Mouse (Mus musculus) forebrain, embryonic 14.5 days (tissue): ENCODE data around the gene Odf3l2. TPM values are rescaled to one million over a fixed set of nuclear protein-coding genes. Genes with fewer than 3 reads are reported as not detected.

Experiments
- ATAC-seq: fragments of 200-750 bp; cut with Nextera tagmentation; 2 replicates; pipeline ENCODE4 v1.8.0; 2017; ENCODE audit warnings: mild to moderate bottlenecking, moderate library complexity
- DNase-seq: peaks from one replicate; pipeline ENCODE4 v3.0.0-alpha.2; 2015; ENCODE audit warnings: low spot score
- H3K27ac ChIP-seq: fragments of 300-500 bp; sonication (generic); 2 replicates; pipeline ENCODE4 v1.5.1; 2014; ENCODE audit warnings: low read depth, mild to moderate bottlenecking, control low read depth, low read length, moderate library complexity
- H3K27me3 ChIP-seq: fragments of 300-500 bp; sonication (generic); replicated peaks from 2 replicates; pipeline ENCODE4 v1.6.1; 2014; ENCODE audit warnings: low read length, control low read depth, mixed read lengths; ENCODE audit not compliant: control insufficient read depth, insufficient read depth
- H3K36me3 ChIP-seq: fragments of 300-500 bp; sonication (generic); 2 replicates; pipeline ENCODE4 v1.6.1; 2014; ENCODE audit warnings: low read length, control low read depth; ENCODE audit not compliant: control insufficient read depth, insufficient read depth
- H3K4me1 ChIP-seq: fragments of 300-500 bp; sonication (generic); 2 replicates; pipeline ENCODE4 v1.6.1; 2014; ENCODE audit warnings: antibody characterized with exemption, low read length, control low read depth; ENCODE audit not compliant: control insufficient read depth, insufficient read depth
- H3K4me2 ChIP-seq: fragments of 300-500 bp; sonication (generic); 2 replicates; pipeline ENCODE4 v1.6.1; 2014; ENCODE audit warnings: mild to moderate bottlenecking, control low read depth, low read length
- H3K4me3 ChIP-seq: fragments of 300-500 bp; sonication (generic); 2 replicates; pipeline ENCODE4 v1.5.1; 2014; ENCODE audit warnings: low read depth, low read length, control low read depth
- H3K9ac ChIP-seq: fragments of 300-500 bp; sonication (generic); 2 replicates; pipeline ENCODE4 v1.6.1; 2014; ENCODE audit warnings: mild to moderate bottlenecking, low read length, control low read depth, moderate library complexity
- H3K9me3 ChIP-seq: fragments of 300-500 bp; sonication (generic); replicated peaks from 2 replicates; pipeline ENCODE4 v1.6.1; 2016; ENCODE audit warnings: low read length, control low read depth, mixed read lengths; ENCODE audit not compliant: control insufficient read depth
- WGBS: fragments of 180-500 bp; shearing (Covaris S2); extraction: QIAGEN DNeasy Blood & Tissue Kit; methylation state at CpG from one replicate; pipeline ENCODE4 v1.1.7; 2014; 5-methylcytosine and 5-hydroxymethylcytosine counted together
- polyA plus RNA-seq: library from polyadenylated mRNA; unstranded; fragments of >200 nt; fragmentation: Nextera tagmentation; extraction: Ambion mirVana; gene quantifications from 2 replicates; pipeline ENCODE4 v1.2.1, GENCODE M21; 2014

The Odf3l2 gene
- 0.14 and 0.17 TPM in 2 replicates for polyA plus RNA-seq

DNA sequence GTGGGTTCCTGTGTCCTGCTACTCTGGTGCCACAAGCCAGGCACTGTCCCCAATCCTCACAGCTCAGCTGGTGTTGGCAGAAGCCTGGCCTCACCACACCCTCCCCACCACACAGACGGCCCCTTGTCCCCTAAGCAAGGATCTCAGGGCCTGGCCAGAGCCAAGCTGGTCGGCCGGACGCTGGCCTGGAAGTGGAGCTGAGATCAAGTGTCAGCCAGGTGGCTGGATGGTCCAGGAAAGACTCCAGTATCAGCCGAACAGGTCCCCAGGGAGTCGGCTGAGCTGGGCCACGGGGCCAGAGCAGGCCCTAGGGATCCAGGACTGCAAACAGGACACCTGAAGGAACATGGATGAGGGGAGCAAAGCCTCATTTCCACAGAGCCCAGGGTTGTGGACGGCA is at the start of gene Odf3l2:
TSS of gene Odf3l2 (minus strand) at position 28 of the 400 bp plus-strand sequence.
- 77% methylated on average over 8 of the region's 8 CpGs for WGBS
- DNase-seq: no peak
- Histone ChIP-seq H3K27ac (no peak within 1 kb of the TSS), H3K9me3 (no peaks in the 10 kb centered on the region), H3K4me2 (no peak within 1 kb of the TSS), H3K36me3 (no peaks in the 10 kb centered on the region), H3K27me3 (no peaks in the 10 kb centered on the region), H3K4me3 (no peak within 1 kb of the TSS), H3K4me1 (no peaks in the 10 kb centered on the region), H3K9ac (no peak within 1 kb of the TSS)
- no peak for ATAC-seq

DNA sequence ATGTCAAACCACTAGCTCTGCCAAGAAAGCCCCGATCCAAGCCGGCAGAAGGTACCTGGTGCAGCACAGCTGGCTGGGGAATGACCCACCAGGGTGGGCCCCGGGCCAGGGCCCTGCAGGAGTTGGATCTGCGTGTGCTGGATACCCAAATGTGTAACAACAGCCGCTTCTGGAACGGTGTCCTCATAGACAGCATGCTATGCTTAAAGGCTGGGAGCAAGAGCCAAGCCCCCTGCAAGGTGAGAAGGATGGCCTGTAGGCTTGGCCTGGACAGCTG is 48.8 kb upstream of the Odf3l2 start:
- Histone ChIP-seq H3K27me3 (no peaks in the 10 kb centered on the region), H3K4me3 (no peak overlapping the region), H3K36me3 (peaks cover 4% of the 10 kb centered on the region), H3K4me2 (no peak overlapping the region), H3K27ac (no peak overlapping the region), H3K4me1 (no peaks in the 10 kb centered on the region), H3K9me3 (no peaks in the 10 kb centered on the region), H3K9ac (no peak overlapping the region)
- no peak for ATAC-seq
- 84% methylated on average over 6 of the region's 6 CpGs for WGBS
- no peak for DNase-seq

- DNase-seq (no peak), ATAC-seq (no peak)
- 79% methylated on average over 12 of the region's 12 CpGs for WGBS
- Histone ChIP-seq H3K27me3 (no peaks in the 10 kb centered on the region), H3K27ac (no peak overlapping the region), H3K9me3 (no peaks in the 10 kb centered on the region), H3K4me2 (no peak overlapping the region), H3K4me1 (no peaks in the 10 kb centered on the region), H3K9ac (no peak overlapping the region), H3K4me3 (no peak overlapping the region), H3K36me3 (peaks cover 9% of the 10 kb centered on the region)
Observed at GRCm38 (mm10) chr10:79693580-79694378, 48.2 kb upstream of the Odf3l2 start.

- DNase-seq (no peak), ATAC-seq (no peak)
- H3K27ac ChIP-seq: no peak overlapping the region
- H3K36me3 ChIP-seq: peaks cover 26% of the 10 kb centered on the region
- no peaks in the 10 kb centered on the region for H3K9me3 ChIP-seq
- WGBS: 95% methylated on average over 2 of the region's 2 CpGs
- H3K4me2 ChIP-seq: no peak overlapping the region
- H3K27me3 ChIP-seq: no peaks in the 10 kb centered on the region
- H3K4me1 ChIP-seq: no peaks in the 10 kb centered on the region
- H3K4me3 ChIP-seq: no peak overlapping the region
- no peak overlapping the region for H3K9ac ChIP-seq
Observed at GRCm38 (mm10) chr10:79691986-79692548, 46.5 kb upstream of the Odf3l2 start.

DNA sequence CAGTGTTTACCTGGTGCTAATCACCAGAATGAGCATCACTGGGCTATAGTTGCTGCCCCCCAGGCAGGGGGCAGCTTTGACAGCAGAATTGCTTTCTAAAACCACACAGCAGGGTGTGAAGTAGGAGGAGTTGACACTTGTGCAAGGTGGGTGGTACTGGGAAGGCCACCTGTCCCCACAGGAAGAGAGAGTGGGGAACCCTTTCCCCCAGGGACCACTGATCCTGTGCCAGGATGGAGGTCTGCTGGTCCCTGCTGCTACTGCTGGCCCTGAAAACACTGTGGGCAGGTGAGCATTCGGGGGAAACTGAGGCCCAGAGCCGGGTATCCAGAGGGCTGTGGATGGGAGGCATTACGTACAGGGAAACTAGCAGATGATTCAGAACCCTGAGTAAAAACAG is 43.6 kb upstream of the Odf3l2 start:
- 100% methylated on average over 3 of the region's 3 CpGs for WGBS
- Histone ChIP-seq H3K9me3 (no peaks in the 10 kb centered on the region), H3K36me3 (peaks cover 55% of the 10 kb centered on the region), H3K4me1 (no peaks in the 10 kb centered on the region), H3K4me2 (no peak overlapping the region), H3K9ac (no peak overlapping the region), H3K27me3 (no peaks in the 10 kb centered on the region), H3K4me3 (no peak overlapping the region), H3K27ac (no peak overlapping the region)
- ATAC-seq (no peak), DNase-seq (no peak)

- no peak within 1 kb of the TSS for H3K4me3 ChIP-seq
- no peak within 1 kb of the TSS for H3K27ac ChIP-seq
- ATAC-seq (no peak), DNase-seq (no peak)
- H3K4me1 ChIP-seq: peaks cover under 1% of the 10 kb centered on the region
- H3K36me3 ChIP-seq: peaks cover 56% of the 10 kb centered on the region
- no peak within 1 kb of the TSS for H3K4me2 ChIP-seq
- H3K27me3 ChIP-seq: no peaks in the 10 kb centered on the region
- no peak within 1 kb of the TSS for H3K9ac ChIP-seq
- 83% methylated on average over 4 of the region's 4 CpGs for WGBS
- no peaks in the 10 kb centered on the region for H3K9me3 ChIP-seq
Observed at GRCm38 (mm10) chr10:79688720-79689119, 43.2 kb upstream of the Odf3l2 start, which contains the start of gene Gzmm. Gene Gzmm, plus strand, starts transcription at chr10:79689020.

- Histone ChIP-seq H3K36me3 (peaks cover 56% of the 10 kb centered on the region), H3K9me3 (no peaks in the 10 kb centered on the region)
- no peak for DNase-seq
Observed at GRCm38 (mm10) chr10:79687513-79687912, 42.0 kb upstream of the Odf3l2 start.

GRCm38 (mm10) chr10:79686691-79687090 is 41.2 kb upstream of the Odf3l2 start:
- WGBS: 100% methylated on average over 1 of the region's 1 CpGs
- no peak overlapping the region for H3K9ac ChIP-seq
- H3K36me3 ChIP-seq: peaks cover 56% of the 10 kb centered on the region
- no peak overlapping the region for H3K4me3 ChIP-seq
- peaks cover 10% of the 10 kb centered on the region for H3K4me1 ChIP-seq
- no peak overlapping the region for H3K27ac ChIP-seq
- no peaks in the 10 kb centered on the region for H3K27me3 ChIP-seq
- H3K4me2 ChIP-seq: no peak overlapping the region
- no peaks in the 10 kb centered on the region for H3K9me3 ChIP-seq
- DNase-seq (no peak), ATAC-seq (no peak)

More at GRCm38 (mm10) chr10:79687513-79687912, 42.0 kb upstream of the Odf3l2 start:
- Histone ChIP-seq H3K4me3 (no peak overlapping the region), H3K27me3 (no peaks in the 10 kb centered on the region), H3K27ac (no peak overlapping the region), H3K4me2 (no peak overlapping the region), H3K4me1 (peaks cover 10% of the 10 kb centered on the region), H3K9ac (no peak overlapping the region)
- 94% methylated on average over 6 of the region's 6 CpGs for whole genome bisulfite sequencing
- no peak for ATAC-seq

DNA sequence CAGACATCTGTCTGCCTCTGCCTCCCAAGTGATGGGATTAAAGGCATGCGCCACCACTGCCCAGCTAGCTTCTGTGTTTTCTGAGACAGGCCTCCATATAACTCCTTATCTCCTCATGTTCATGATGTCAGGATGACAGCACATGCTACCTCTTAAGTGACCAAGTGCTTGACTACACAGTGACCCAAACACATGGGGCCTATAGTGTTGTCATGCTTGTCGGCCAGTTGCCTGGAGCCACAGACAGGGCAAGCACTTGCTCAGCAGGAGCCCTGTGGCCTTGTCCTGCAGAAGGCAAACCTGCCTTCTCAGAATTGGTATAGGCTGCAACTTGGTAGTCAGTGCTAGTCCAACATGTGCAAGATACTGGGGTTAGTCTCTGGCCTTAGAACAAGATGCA is 40.7 kb upstream of the Odf3l2 start:
- peaks cover 10% of the 10 kb centered on the region for H3K4me1 ChIP-seq
- 91% methylated on average over 2 of the region's 2 CpGs for WGBS
- no peak overlapping the region for H3K4me2 ChIP-seq
- DNase-seq (no peak), ATAC-seq (no peak)
- H3K9ac ChIP-seq: no peak overlapping the region
- peaks cover 56% of the 10 kb centered on the region for H3K36me3 ChIP-seq
- no peaks in the 10 kb centered on the region for H3K27me3 ChIP-seq
- no peak overlapping the region for H3K4me3 ChIP-seq
- no peak overlapping the region for H3K27ac ChIP-seq
- no peaks in the 10 kb centered on the region for H3K9me3 ChIP-seq
